Mouse (Mus musculus): ENCODE results near the gene Ccdc171. TPM values are rescaled to one million over a fixed set of nuclear protein-coding genes. Genes with fewer than 3 reads are reported as not detected.

Gene Ccdc171
- polyA plus RNA-seq, 1 experiment from 2014 or later = 4.2 TPM

- 0 out of 2 replicates have a peak, but pooled peaks cover 3% of the 10 kb centered on the region for H3K36me3 ChIP-seq (replicated peaks)
- H3K27ac ChIP-seq = no peak overlapping the region
- no peak for ATAC-seq (replicated peaks)
- H3K4me2 ChIP-seq = no peak overlapping the region
- 89% methylated on average over 6 of the region's 6 CpGs for WGBS
- H3K4me1 ChIP-seq = no peaks in the 10 kb centered on the region
- H3K27me3 ChIP-seq (replicated peaks) = no peaks in the 10 kb centered on the region
- no peak overlapping the region for H3K9ac ChIP-seq
- H3K4me3 ChIP-seq = no peak overlapping the region
- 0 out of 2 replicates have a peak, but pooled peaks cover 6% of the 10 kb centered on the region for H3K9me3 ChIP-seq
Measured at GRCm38 (mm10) chr4:83775136-83775535, 249.8 kb downstream of the Ccdc171 start.

DNA sequence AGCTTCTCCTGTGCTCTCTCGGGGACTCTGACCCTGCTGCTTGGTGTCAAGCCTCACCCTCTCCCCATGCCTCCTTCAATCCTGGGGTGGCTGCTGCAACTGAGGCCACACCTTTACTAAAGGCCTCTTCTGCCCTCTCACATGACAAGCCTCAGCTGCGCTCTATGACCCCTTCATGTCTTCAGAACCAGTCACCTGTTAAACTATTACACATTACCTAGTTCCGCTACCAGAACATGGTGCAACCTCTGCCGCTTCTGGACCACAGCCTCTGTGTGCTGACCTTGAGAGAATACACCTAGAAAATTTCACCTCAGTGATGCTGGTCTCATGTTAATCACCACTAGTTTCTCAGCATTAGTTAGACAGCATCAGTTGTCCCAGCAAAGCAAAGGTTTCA, 254.7 kb downstream of the Ccdc171 start:
- H3K36me3 ChIP-seq (replicated peaks) = 0 out of 2 replicates have a peak, but pooled peaks cover 3% of the 10 kb centered on the region
- H3K27me3 ChIP-seq (replicated peaks) = no peaks in the 10 kb centered on the region
- no peak overlapping the region for H3K27ac ChIP-seq
- no peaks in the 10 kb centered on the region for H3K4me1 ChIP-seq
- no peak overlapping the region for H3K4me3 ChIP-seq
- no peak overlapping the region for H3K9ac ChIP-seq
- WGBS = 94% methylated on average over 4 of the region's 4 CpGs
- 0 out of 2 replicates have a peak, but pooled peaks cover 6% of the 10 kb centered on the region for H3K9me3 ChIP-seq
- no peak overlapping the region for H3K4me2 ChIP-seq
- no peak for ATAC-seq (replicated peaks)

GRCm38 (mm10) chr4:83785115-83785514, 259.8 kb downstream of the Ccdc171 start:
- 87% methylated on average over 2 of the region's 2 CpGs for WGBS
- Histone ChIP-seq H3K36me3 (replicated peaks) (no peaks in the 10 kb centered on the region), H3K4me3 (no peak overlapping the region), H3K27ac (no peak overlapping the region), H3K4me1 (no peaks in the 10 kb centered on the region), H3K9ac (no peak overlapping the region), H3K4me2 (no peak overlapping the region), H3K9me3 (0 out of 2 replicates have a peak, but pooled peaks cover under 1% of the 10 kb centered on the region), H3K27me3 (replicated peaks) (no peaks in the 10 kb centered on the region)
- ATAC-seq (replicated peaks) = no peak

DNA sequence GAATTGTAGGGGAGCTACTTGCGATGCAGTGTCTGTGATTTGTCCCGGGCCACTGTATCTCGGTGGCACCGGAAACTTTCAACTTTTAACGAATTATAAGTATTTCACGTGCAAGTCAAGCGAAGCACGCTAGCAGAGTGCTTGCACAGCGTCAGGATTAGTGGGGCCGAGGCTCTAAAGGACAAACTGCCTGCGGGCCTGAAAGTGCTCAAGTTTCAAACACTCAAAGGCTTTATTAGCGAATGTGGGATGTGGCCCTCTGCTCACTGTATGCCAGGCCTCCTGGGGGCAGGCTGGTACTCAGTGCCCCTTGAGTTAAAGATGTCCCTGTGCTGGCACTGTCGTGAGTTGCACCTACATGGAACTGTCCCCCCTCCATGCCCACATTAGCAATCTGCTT, 266.5 kb downstream of the Ccdc171 start:
- no peaks in the 10 kb centered on the region; the same call in 1 of the 2 replicates for H3K27me3 ChIP-seq (replicated peaks)
- 18% methylated on average over 13 of the region's 13 CpGs for whole genome bisulfite sequencing
- no peak overlapping the region for H3K4me3 ChIP-seq

GRCm38 (mm10) chr4:83794315-83794922, 269.1 kb downstream of the Ccdc171 start:
- Histone ChIP-seq H3K4me1 (peaks cover 8% of the 10 kb centered on the region), H3K36me3 (replicated peaks) (no peaks in the 10 kb centered on the region), H3K27ac (no peak overlapping the region), H3K27me3 (replicated peaks) (no peaks in the 10 kb centered on the region; the same call in 1 of the 2 replicates), H3K4me2 (peak overlapping the region; percentile 29; the same call in 1 of the 2 replicates), H3K9ac (no peak overlapping the region), H3K9me3 (no peaks in the 10 kb centered on the region), H3K4me3 (peak overlapping the region; percentile 2; the same call in 1 of the 2 replicates)
- peak; percentile 87 for ATAC-seq (replicated peaks)
- 8% methylated on average over 9 of the region's 9 CpGs for WGBS

More for the DNA sequence above, 266.5 kb downstream of the Ccdc171 start:
- no peaks in the 10 kb centered on the region for H3K36me3 ChIP-seq (replicated peaks)
- H3K4me2 ChIP-seq = no peak overlapping the region
- H3K4me1 ChIP-seq = peaks cover 8% of the 10 kb centered on the region
- no peak overlapping the region for H3K27ac ChIP-seq
- no peak overlapping the region for H3K9ac ChIP-seq
- no peaks in the 10 kb centered on the region for H3K9me3 ChIP-seq
- ATAC-seq (replicated peaks) = no peak

GRCm38 (mm10) chr4:83794930-83795459, 269.6 kb downstream of the Ccdc171 start:
- Histone ChIP-seq H3K4me3 (no peak overlapping the region), H3K9ac (no peak overlapping the region), H3K27ac (0 out of 2 replicates have a peak overlapping the region, but pooled peaks have one; percentile 34), H3K36me3 (replicated peaks) (no peaks in the 10 kb centered on the region), H3K9me3 (no peaks in the 10 kb centered on the region), H3K27me3 (replicated peaks) (no peaks in the 10 kb centered on the region; the same call in 1 of the 2 replicates), H3K4me2 (peak overlapping the region; percentile 29; the same call in 1 of the 2 replicates), H3K4me1 (peaks cover 8% of the 10 kb centered on the region)
- peak; percentile 68; the same call in 1 of the 2 replicates for ATAC-seq (replicated peaks)
- WGBS = 9% methylated on average over 5 of the region's 5 CpGs

DNA sequence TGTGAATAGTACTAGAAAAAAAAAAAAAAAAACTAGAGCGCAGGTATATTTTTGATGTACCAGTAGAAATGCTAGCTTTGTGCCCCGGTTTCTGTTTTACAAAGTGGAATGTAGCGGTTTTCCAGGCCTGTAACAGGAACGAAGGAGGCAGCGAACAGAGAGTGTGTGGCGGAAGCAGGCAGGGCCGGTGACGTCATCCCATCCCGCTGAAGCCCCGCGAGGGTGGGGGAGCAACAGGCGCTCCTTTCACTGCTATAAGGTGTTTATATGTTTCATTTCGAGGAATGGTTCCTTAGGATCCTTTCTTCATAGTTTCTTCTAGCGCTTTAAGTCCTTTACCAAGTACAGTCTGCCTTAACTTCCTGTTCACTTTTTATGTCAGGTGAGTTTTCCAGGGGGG, 272.6 kb downstream of the Ccdc171 start:
- no peaks in the 10 kb centered on the region for H3K9me3 ChIP-seq
- no peaks in the 10 kb centered on the region; the same call in 1 of the 2 replicates for H3K27me3 ChIP-seq (replicated peaks)
- peaks cover 8% of the 10 kb centered on the region for H3K4me1 ChIP-seq
- H3K36me3 ChIP-seq (replicated peaks) = no peaks in the 10 kb centered on the region
- H3K4me2 ChIP-seq = no peak overlapping the region
- no peak overlapping the region for H3K9ac ChIP-seq
- 92% methylated on average over 14 of the region's 14 CpGs for WGBS
- H3K4me3 ChIP-seq = no peak overlapping the region
- no peak overlapping the region for H3K27ac ChIP-seq
- ATAC-seq (replicated peaks) = no peak

DNA sequence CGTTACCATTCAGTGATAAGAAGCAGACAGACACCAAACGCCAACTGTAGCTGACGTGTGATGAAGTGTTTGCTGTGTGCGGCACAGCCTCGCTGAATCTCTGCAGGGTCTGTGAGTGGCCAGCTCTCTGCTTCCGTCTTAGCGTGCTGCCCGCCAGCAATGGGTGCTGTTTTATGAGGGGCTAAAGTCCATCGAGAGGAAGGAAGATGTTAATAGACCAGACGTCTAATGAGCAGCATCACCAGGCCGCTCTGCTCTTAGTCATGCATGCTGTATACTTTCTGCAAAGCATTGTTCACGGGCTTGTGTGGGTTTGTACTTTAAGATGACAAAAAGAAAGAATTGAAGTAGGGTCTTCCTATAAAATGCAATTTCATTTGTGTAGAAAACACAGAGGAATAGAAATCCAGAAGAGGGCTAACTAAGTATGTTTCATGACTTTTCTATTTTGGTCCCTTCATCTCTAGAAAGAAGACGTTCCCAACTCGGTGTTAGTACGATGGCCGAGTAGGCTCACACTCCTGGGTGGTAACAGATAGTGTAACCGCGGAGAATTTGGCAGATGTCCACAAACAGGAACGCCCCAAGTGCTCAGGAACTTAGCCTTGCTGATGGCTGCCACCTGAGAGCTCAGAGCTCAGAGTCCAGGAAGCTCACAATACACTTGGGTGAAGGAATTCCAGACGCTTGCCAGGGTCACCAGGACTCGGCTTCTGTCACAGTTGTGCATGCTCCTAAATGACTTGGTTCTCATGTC, 273.5 kb downstream of the Ccdc171 start:
- Histone ChIP-seq H3K9me3 (no peaks in the 10 kb centered on the region), H3K27ac (no peak overlapping the region), H3K9ac (no peak overlapping the region), H3K4me3 (no peak overlapping the region), H3K36me3 (replicated peaks) (no peaks in the 10 kb centered on the region), H3K4me1 (peaks cover 8% of the 10 kb centered on the region), H3K27me3 (replicated peaks) (no peaks in the 10 kb centered on the region), H3K4me2 (no peak overlapping the region)
- 89% methylated on average over 21 of the region's 21 CpGs for WGBS
- ATAC-seq (replicated peaks) = no peak

DNA sequence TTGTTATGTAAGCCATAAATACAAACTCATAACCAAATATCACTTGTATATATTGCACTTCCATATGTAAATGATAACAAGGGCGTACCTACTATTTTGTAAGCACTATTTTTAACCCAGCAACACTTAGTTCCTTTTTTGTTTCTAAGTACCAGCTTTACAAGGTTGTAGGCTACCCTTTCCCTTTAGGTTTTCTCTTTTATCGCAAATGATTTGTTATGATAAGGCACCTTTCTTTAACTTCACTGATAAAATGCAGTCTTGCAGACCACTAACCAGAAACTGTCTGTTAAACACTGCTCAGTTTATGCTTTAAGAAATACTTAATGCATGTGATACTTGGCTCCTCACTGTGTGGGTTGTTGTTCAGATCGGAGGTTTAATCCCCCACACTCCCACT, 275.1 kb downstream of the Ccdc171 start:
- Histone ChIP-seq H3K9ac (no peak overlapping the region), H3K4me1 (no peaks in the 10 kb centered on the region), H3K4me2 (no peak overlapping the region), H3K27me3 (replicated peaks) (no peaks in the 10 kb centered on the region), H3K4me3 (no peak overlapping the region), H3K27ac (no peak overlapping the region), H3K9me3 (no peaks in the 10 kb centered on the region), H3K36me3 (replicated peaks) (no peaks in the 10 kb centered on the region)
- 66% methylated on average over 3 of the region's 3 CpGs for WGBS
- no peak for ATAC-seq (replicated peaks)

GRCm38 (mm10) chr4:83816925-83817324, 291.6 kb downstream of the Ccdc171 start:
- no peaks in the 10 kb centered on the region for H3K4me1 ChIP-seq
- H3K4me3 ChIP-seq = no peak overlapping the region
- H3K27ac ChIP-seq = no peak overlapping the region
- WGBS = 79% methylated on average over 4 of the region's 4 CpGs
- ATAC-seq (replicated peaks) = no peak
- H3K4me2 ChIP-seq = no peak overlapping the region
- H3K9ac ChIP-seq = no peak overlapping the region
- no peaks in the 10 kb centered on the region for H3K9me3 ChIP-seq
- H3K36me3 ChIP-seq (replicated peaks) = no peaks in the 10 kb centered on the region
- H3K27me3 ChIP-seq (replicated peaks) = no peaks in the 10 kb centered on the region

DNA sequence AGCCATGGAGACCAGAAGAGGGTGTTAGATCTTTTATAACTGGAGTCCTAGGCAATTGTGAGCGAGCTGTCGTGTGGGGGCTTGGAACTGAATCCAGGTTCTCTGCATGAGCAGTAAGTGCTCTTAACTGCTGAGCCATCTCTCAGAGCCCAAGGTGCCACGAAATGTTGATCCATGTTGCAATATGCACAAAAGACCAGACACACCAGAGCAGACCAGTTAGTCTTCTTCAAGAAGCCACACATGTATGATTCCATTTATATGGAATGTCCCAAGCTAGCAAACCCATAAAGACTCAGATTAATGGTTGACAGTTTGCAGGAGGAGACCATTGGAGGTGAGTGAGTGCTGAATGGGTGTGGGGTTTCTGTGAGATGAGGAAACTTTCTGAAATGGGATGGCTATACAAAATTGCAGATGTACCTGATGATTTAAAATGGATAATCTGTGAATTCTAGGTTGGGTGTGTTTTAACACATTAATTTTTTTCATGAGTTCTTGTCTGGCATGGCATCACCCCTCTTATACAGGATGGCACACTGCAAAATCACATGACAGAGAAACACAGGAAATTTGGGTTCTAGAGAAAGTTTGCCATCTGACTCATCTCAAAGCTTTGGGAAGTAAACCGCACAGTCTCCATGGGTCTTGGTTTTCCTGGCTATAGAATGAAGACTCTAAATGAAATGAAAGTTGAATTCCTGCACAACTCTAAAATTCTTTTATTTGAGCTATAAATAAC, 304.5 kb downstream of the Ccdc171 start:
- Histone ChIP-seq H3K4me3 (no peak overlapping the region), H3K27me3 (replicated peaks) (no peaks in the 10 kb centered on the region), H3K36me3 (replicated peaks) (no peaks in the 10 kb centered on the region), H3K9me3 (no peaks in the 10 kb centered on the region), H3K27ac (no peak overlapping the region), H3K4me2 (no peak overlapping the region), H3K4me1 (no peaks in the 10 kb centered on the region), H3K9ac (no peak overlapping the region)
- no peak for ATAC-seq (replicated peaks)
- 82% methylated on average over 4 of the region's 4 CpGs for WGBS
